Mouse (Mus musculus): Measurements from ENCODE around the gene Psmb3. TPM values are rescaled to one million over a fixed set of nuclear protein-coding genes. Genes with fewer than 3 reads are reported as not detected.

Psmb3 gene
- total and polyA plus RNA-seq, 2 experiments from 2014 or later = 486 to 495 TPM

- Histone ChIP-seq H3K9ac (replicated peaks; ENCODE audit: low read depth, low read length) (no peak overlapping the region), H3K4me2 (ENCODE audit: low read depth, low read length) (no peak overlapping the region), H3K36me3 (replicated peaks; ENCODE audit: control insufficient read depth, insufficient read depth, low read length) (no peaks in the 10 kb centered on the region), H3K4me3 (ENCODE audit: low read depth, low read length) (no peak overlapping the region), H3K27ac (ENCODE audit: low read depth) (no peak overlapping the region), H3K27me3 (ENCODE audit: control insufficient read depth, insufficient read depth, low read length) (no peaks in the 10 kb centered on the region), H3K9me3 (replicated peaks; ENCODE audit: control insufficient read depth, low read length) (no peaks in the 10 kb centered on the region), H3K4me1 (ENCODE audit: control insufficient read depth, insufficient read depth) (peaks cover 8% of the 10 kb centered on the region)
- DNase-seq (ENCODE audit: low spot score) = no peak
- TF ChIP-seq CTCF (IDR thresholded peaks at IDR 0.05; ENCODE audit: low read depth) (no peak), EP300 (IDR thresholded peaks at IDR 0.05; ENCODE audit: low read depth) (no peak)
- 67% methylated on average over 6 of the region's 6 CpGs for WGBS
- no peak for ATAC-seq (ENCODE audit: insufficient read depth, low read depth)
These were observed 35.5 kb downstream of the Psmb3 start for GRCm38 (mm10) chr11:97738703-97739102.

- no peak for DNase-seq (ENCODE audit: low spot score)
- no peak overlapping the region for H3K27ac ChIP-seq (ENCODE audit: low read depth)
- H3K4me3 ChIP-seq (ENCODE audit: low read depth, low read length) = no peak overlapping the region
- no peaks in the 10 kb centered on the region for H3K9me3 ChIP-seq (replicated peaks; ENCODE audit: control insufficient read depth, low read length)
- H3K36me3 ChIP-seq (replicated peaks; ENCODE audit: control insufficient read depth, insufficient read depth, low read length) = no peaks in the 10 kb centered on the region
- H3K9ac ChIP-seq (replicated peaks; ENCODE audit: low read depth, low read length) = no peak overlapping the region
- peaks cover 11% of the 10 kb centered on the region for H3K4me1 ChIP-seq (ENCODE audit: control insufficient read depth, insufficient read depth)
- 89% methylated on average over 3 of the region's 3 CpGs for WGBS
- ATAC-seq (ENCODE audit: insufficient read depth, low read depth) = no peak
- no peaks in the 10 kb centered on the region for H3K27me3 ChIP-seq (ENCODE audit: control insufficient read depth, insufficient read depth, low read length)
- no peak overlapping the region for H3K4me2 ChIP-seq (ENCODE audit: low read depth, low read length)
- TF ChIP-seq EP300 (IDR thresholded peaks at IDR 0.05; ENCODE audit: low read depth) (no peak), CTCF (IDR thresholded peaks at IDR 0.05; ENCODE audit: low read depth) (no peak)
These were observed 36.0 kb downstream of the Psmb3 start for GRCm38 (mm10) chr11:97739155-97739554.

DNA sequence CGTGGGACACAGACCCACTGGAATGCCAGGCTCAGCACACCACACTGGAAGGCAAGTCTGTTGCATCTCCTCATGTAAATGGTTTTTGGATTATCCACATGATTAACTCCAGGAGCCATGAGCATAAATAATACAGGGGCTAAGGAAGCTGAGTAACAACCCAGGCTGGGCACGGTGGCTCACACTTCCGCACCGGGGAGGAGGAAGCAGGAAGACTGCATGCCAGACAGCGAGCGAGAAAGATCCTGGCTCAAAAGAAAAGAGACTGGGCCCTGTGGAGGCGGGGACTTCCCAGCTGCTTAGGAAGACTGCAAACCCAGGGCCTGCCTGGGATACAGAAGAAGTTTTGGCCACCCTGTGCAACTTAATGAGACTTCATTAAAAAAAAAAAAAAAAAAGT, 37.0 kb downstream of the Psmb3 start:
- H3K4me1 ChIP-seq (ENCODE audit: control insufficient read depth, insufficient read depth) = peaks cover 11% of the 10 kb centered on the region
- 54% methylated on average over 7 of the region's 7 CpGs for WGBS
- H3K4me3 ChIP-seq (ENCODE audit: low read depth, low read length) = no peak overlapping the region
- no peak overlapping the region for H3K4me2 ChIP-seq (ENCODE audit: low read depth, low read length)
- no peak overlapping the region for H3K9ac ChIP-seq (replicated peaks; ENCODE audit: low read depth, low read length)
- no peak for ATAC-seq (ENCODE audit: insufficient read depth, low read depth)
- H3K36me3 ChIP-seq (replicated peaks; ENCODE audit: control insufficient read depth, insufficient read depth, low read length) = no peaks in the 10 kb centered on the region
- no peak for TF ChIP-seq CTCF (IDR thresholded peaks at IDR 0.05; ENCODE audit: low read depth)
- no peak for TF ChIP-seq EP300 (IDR thresholded peaks at IDR 0.05; ENCODE audit: low read depth)
- H3K9me3 ChIP-seq (replicated peaks; ENCODE audit: control insufficient read depth, low read length) = no peaks in the 10 kb centered on the region
- no peak overlapping the region; the same call in 1 of the 2 replicates for H3K27ac ChIP-seq (ENCODE audit: low read depth)
- H3K27me3 ChIP-seq (ENCODE audit: control insufficient read depth, insufficient read depth, low read length) = no peaks in the 10 kb centered on the region
- no peak for DNase-seq (ENCODE audit: low spot score)

DNA sequence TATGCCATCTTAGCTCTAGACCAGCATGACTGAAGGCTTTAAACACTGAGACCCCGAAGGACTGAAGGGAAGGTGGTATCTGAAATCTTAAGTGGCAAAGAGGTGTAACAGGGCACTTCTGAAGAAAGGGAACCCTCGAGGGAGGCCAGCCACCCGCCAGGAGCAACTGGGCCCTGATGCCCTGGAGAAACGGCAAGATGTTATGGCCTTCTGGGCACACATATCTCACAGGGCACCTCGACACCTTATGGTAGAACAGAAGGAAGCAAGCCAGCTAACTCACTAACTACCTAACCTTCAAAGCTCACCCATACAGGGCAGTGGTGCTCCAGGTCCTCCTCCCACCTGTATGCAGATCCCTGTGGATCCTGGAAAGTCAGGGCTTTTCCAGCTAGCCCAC, 39.0 kb downstream of the Psmb3 start:
- Histone ChIP-seq H3K4me2 (ENCODE audit: low read depth, low read length) (no peak overlapping the region), H3K4me3 (ENCODE audit: low read depth, low read length) (no peak overlapping the region), H3K27me3 (ENCODE audit: control insufficient read depth, insufficient read depth, low read length) (no peaks in the 10 kb centered on the region), H3K27ac (ENCODE audit: low read depth) (no peak overlapping the region), H3K9ac (replicated peaks; ENCODE audit: low read depth, low read length) (no peak overlapping the region), H3K4me1 (ENCODE audit: control insufficient read depth, insufficient read depth) (peaks cover 11% of the 10 kb centered on the region), H3K9me3 (replicated peaks; ENCODE audit: control insufficient read depth, low read length) (no peaks in the 10 kb centered on the region), H3K36me3 (replicated peaks; ENCODE audit: control insufficient read depth, insufficient read depth, low read length) (peaks cover 13% of the 10 kb centered on the region)
- ATAC-seq (ENCODE audit: insufficient read depth, low read depth) = no peak
- no peak for DNase-seq (ENCODE audit: low spot score)
- TF ChIP-seq EP300 (IDR thresholded peaks at IDR 0.05; ENCODE audit: low read depth) (no peak), CTCF (IDR thresholded peaks at IDR 0.05; ENCODE audit: low read depth) (no peak)
- 86% methylated on average over 5 of the region's 5 CpGs for WGBS

GRCm38 (mm10) chr11:97742591-97742990, 39.4 kb downstream of the Psmb3 start:
- WGBS = 83% methylated on average over 9 of the region's 9 CpGs
- H3K4me3 ChIP-seq (ENCODE audit: low read depth, low read length) = no peak overlapping the region
- H3K4me2 ChIP-seq (ENCODE audit: low read depth, low read length) = peak overlapping the region; percentile 99; the same call in 1 of the 2 replicates
- ATAC-seq (ENCODE audit: insufficient read depth, low read depth) (no peak), DNase-seq (ENCODE audit: low spot score) (no peak)
- TF ChIP-seq EP300 (IDR thresholded peaks at IDR 0.05; ENCODE audit: low read depth) (no peak), CTCF (IDR thresholded peaks at IDR 0.05; ENCODE audit: low read depth) (no peak)
- H3K27ac ChIP-seq (ENCODE audit: low read depth) = no peak overlapping the region
- H3K4me1 ChIP-seq (ENCODE audit: control insufficient read depth, insufficient read depth) = peaks cover 11% of the 10 kb centered on the region
- H3K9me3 ChIP-seq (replicated peaks; ENCODE audit: control insufficient read depth, low read length) = no peaks in the 10 kb centered on the region
- no peaks in the 10 kb centered on the region for H3K27me3 ChIP-seq (ENCODE audit: control insufficient read depth, insufficient read depth, low read length)
- no peak overlapping the region for H3K9ac ChIP-seq (replicated peaks; ENCODE audit: low read depth, low read length)
- H3K36me3 ChIP-seq (replicated peaks; ENCODE audit: control insufficient read depth, insufficient read depth, low read length) = peaks cover 16% of the 10 kb centered on the region

GRCm38 (mm10) chr11:97743423-97743822, 40.2 kb downstream of the Psmb3 start:
- no peak for TF ChIP-seq CTCF (IDR thresholded peaks at IDR 0.05; ENCODE audit: low read depth)
- TF ChIP-seq EP300 (IDR thresholded peaks at IDR 0.05; ENCODE audit: low read depth) = no peak
- H3K9me3 ChIP-seq (replicated peaks; ENCODE audit: control insufficient read depth, low read length) = no peaks in the 10 kb centered on the region
- no peak for ATAC-seq (ENCODE audit: insufficient read depth, low read depth)
- peak overlapping the region; percentile 99 for H3K4me2 ChIP-seq (ENCODE audit: low read depth, low read length)
- peak overlapping the region; percentile 95 for H3K4me3 ChIP-seq (ENCODE audit: low read depth, low read length)
- no peak for DNase-seq (ENCODE audit: low spot score)
- peak overlapping the region; percentile 79 for H3K9ac ChIP-seq (replicated peaks; ENCODE audit: low read depth, low read length)
- 29% methylated on average over 9 of the region's 9 CpGs for WGBS
- peaks cover 24% of the 10 kb centered on the region for H3K36me3 ChIP-seq (replicated peaks; ENCODE audit: control insufficient read depth, insufficient read depth, low read length)
- H3K4me1 ChIP-seq (ENCODE audit: control insufficient read depth, insufficient read depth) = peaks cover 11% of the 10 kb centered on the region
- no peaks in the 10 kb centered on the region for H3K27me3 ChIP-seq (ENCODE audit: control insufficient read depth, insufficient read depth, low read length)
- 0 out of 2 replicates have a peak overlapping the region, but pooled peaks have one; percentile 85 for H3K27ac ChIP-seq (ENCODE audit: low read depth)

All from heart, postnatal 0 days (tissue).